Mouse (Mus musculus): ENCODE measurements around the gene Cstad.

GRCm38 (mm10) chr2:30655746-30656145, 60.9 kb downstream of the Cstad start:
- TF ChIP-seq POLR2A (IDR thresholded peaks at IDR 0.05; ENCODE audit: low read depth, low read length) = no peak
- no peak for TF ChIP-seq CTCF (IDR thresholded peaks at IDR 0.05; ENCODE audit: extremely low read depth, insufficient read length, insufficient replicate concordance, low read depth, low read length)
